Mouse (Mus musculus) kidney, adult 2 months (tissue): ENCODE measurements around the gene Gtsf1l.

Experiments used
- CTCF ChIP-seq: fragments of 200-500 bp; conservative IDR thresholded peaks from 2 replicates; pipeline ENCODE4 v1.5.1; 2011; ENCODE audit warnings: low read depth, mild to moderate bottlenecking, control low read depth, low read length, moderate library complexity, mixed read lengths; ENCODE audit not compliant: insufficient read depth, insufficient read length
- POLR2A ChIP-seq: fragments of 200-500 bp; IDR thresholded peaks from one replicate; pipeline ENCODE4 v1.6.1; 2011; ENCODE audit warnings: low read depth, low read length, control low read depth

DNA sequence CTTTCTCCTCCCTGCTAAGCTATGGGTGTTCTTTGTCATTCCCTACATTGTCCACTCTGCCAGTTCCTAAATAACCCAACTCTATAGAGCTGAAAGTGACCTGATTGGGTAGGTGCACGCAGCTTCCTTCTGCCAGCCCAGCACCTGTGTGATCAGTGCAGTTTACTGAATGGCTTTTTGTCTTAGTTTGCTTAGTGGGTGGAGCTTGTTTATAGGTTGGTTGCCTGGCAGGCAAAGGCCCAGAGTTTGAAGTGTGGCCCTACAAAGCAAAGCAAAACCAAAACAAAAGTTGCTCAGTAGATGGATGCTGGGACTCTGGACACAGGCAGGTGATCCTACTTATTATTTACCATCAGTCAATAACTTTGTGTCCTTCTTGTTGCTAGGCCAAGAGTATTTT, 36.0 kb downstream of the Gtsf1l start:
- no peak for TF ChIP-seq POLR2A
- no peak for TF ChIP-seq CTCF
